Mouse (Mus musculus): ENCODE measurements around the gene Optc. TPM values are rescaled to one million over a fixed set of nuclear protein-coding genes. Genes with fewer than 3 reads are reported as not detected.

Gene Optc
- polyA plus RNA-seq, 1 experiment from 2014 or later, result 3.4 TPM

Other genes starting within 250 kb of the Optc start
- gene Zbed6, start 247.1 kb downstream of the Optc start, polyA plus RNA-seq (2014; fragmentation: Nextera tagmentation; extraction: Ambion mirVana), result not detected in 2 replicates
- 3.6 and 4.9 TPM in 2 replicates for gene Gm38394, start 246.7 kb downstream of the Optc start, polyA plus RNA-seq (2014; fragmentation: Nextera tagmentation; extraction: Ambion mirVana)
- gene Lax1, start 217.9 kb downstream of the Optc start, polyA plus RNA-seq (2014; fragmentation: Nextera tagmentation; extraction: Ambion mirVana), result not detected in 2 replicates
- 10.2 and 14.1 TPM in 2 replicates for gene Atp2b4, start 107.0 kb downstream of the Optc start, polyA plus RNA-seq (2014; fragmentation: Nextera tagmentation; extraction: Ambion mirVana)
- gene Prelp, start 13.4 kb upstream of the Optc start, polyA plus RNA-seq (2014; fragmentation: Nextera tagmentation; extraction: Ambion mirVana), result 2.6 and 5.5 TPM in 2 replicates
- 3.3 and 7.7 TPM in 2 replicates for gene Fmod, start 129.3 kb upstream of the Optc start, polyA plus RNA-seq (2014; fragmentation: Nextera tagmentation; extraction: Ambion mirVana)
- gene Btg2, start 171.1 kb upstream of the Optc start, polyA plus RNA-seq (2014; fragmentation: Nextera tagmentation; extraction: Ambion mirVana), result 67.3 and 82.6 TPM in 2 replicates
- 0.13 TPM in 1 of 2 replicates, not detected in the other for gene Chit1, start 203.2 kb upstream of the Optc start, polyA plus RNA-seq (2014; fragmentation: Nextera tagmentation; extraction: Ambion mirVana)